8 mouse cellular contexts compared by ENCODE assay signal in the genomic region with DNA sequence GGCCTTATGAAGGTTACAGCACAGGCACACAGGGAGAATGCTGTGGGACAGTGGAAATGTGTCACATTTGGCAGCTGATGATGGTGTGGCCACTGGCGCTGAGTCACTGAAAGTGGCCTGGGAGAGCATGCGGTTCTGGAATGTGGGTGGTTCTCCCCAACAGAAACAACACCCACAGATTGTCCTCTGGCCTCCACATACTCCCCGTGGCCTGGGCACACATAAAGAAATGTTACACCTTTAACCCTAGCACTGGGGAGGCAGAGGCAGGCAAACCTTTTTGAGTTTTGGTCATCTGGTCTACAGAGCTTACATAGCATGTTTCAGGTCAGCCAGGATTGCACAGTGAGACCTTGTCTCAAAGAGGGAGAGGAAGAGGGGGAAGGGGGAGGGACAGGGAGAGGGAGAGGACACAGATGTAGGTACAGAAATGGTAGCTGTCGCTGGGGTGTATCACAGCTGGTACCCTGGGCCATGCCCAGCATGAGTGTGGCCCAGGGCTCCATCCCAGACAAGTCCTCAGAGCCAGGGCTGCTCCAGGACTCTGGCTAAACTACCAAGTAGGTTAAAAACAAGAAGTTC.
DNase-seq lines count a peak whose midpoint lies in the region; ATAC-seq and TF ChIP-seq lines count a peak whose summit lies in the region.

No protein-coding gene starts in this region.

- DNase-seq in 3T3-L1 (ENCODE audit: low read depth, low spot score), result peak; percentile 85
- peak; percentile 81 for DNase-seq in adrenal gland, adult 8-10 months
- DNase-seq in heart, adult 18-20 months, result peak; percentile 72 to 84
- peak; percentile 57 for DNase-seq in kidney, adult 2 months
- DNase-seq in layer of hippocampus, postnatal 25 days (ENCODE audit: extremely low spot score in 1 of 2, low spot score in 1 of 2), result no peak

- ATAC-seq in midbrain, embryonic 16.5 days, result peak; percentile 52
- no peak; the same call in 1 of the 2 replicates for ATAC-seq in frontal cortex, adult (ENCODE audit: low TSS enrichment)
- ATAC-seq in erythroblast, adult 5-6 weeks (replicated peaks; ENCODE audit: low FRiP score, poor library complexity, severe bottlenecking), result no peak

- H3K4me3 ChIP-seq in kidney, adult 2 months (ENCODE audit: insufficient read depth, low read depth, low read length), result no peak overlapping the region
- H3K4me3 ChIP-seq in midbrain, embryonic 16.5 days (ENCODE audit: low read depth, low read length), result no peak overlapping the region

- TF ChIP-seq CTCF in kidney, adult 2 months (conservative IDR thresholded peaks at IDR 0.05; ENCODE audit: insufficient read depth, insufficient read length, low read depth, low read length), result no peak

- H3K4me1 ChIP-seq in kidney, adult 2 months (ENCODE audit: control insufficient read depth, insufficient read depth, low read length), result peaks cover 18% of the 10 kb centered on the region
- H3K4me1 ChIP-seq in midbrain, embryonic 16.5 days (ENCODE audit: control insufficient read depth, insufficient read depth, low read length), result peaks cover 13% of the 10 kb centered on the region

- peak overlapping the region; percentile 36; the same call in 1 of the 2 replicates for H3K4me2 ChIP-seq in midbrain, embryonic 16.5 days (ENCODE audit: low read length)

- peak overlapping the region; percentile 52; the same call in 1 of the 2 replicates for H3K9ac ChIP-seq in midbrain, embryonic 16.5 days (ENCODE audit: low read depth, low read length)

- H3K27ac ChIP-seq in kidney, adult 2 months (ENCODE audit: insufficient read depth, low read depth, low read length), result peak overlapping the region; percentile 51
- H3K27ac ChIP-seq in midbrain, embryonic 16.5 days (ENCODE audit: low read length), result peak overlapping the region; percentile 86

- H3K27me3 ChIP-seq in kidney, adult 2 months (replicated peaks; ENCODE audit: control insufficient read depth, insufficient read depth, low read length), result no peaks in the 10 kb centered on the region
- H3K27me3 ChIP-seq in midbrain, embryonic 16.5 days (ENCODE audit: control insufficient read depth, insufficient read depth, low read depth, low read length), result no peaks in the 10 kb centered on the region

- 40% methylated on average over 4 of the region's 4 CpGs for WGBS in kidney, adult 2 months
- WGBS in midbrain, embryonic 16.5 days, result 43% methylated on average over 4 of the region's 4 CpGs

- no peak for TF ChIP-seq POLR2A in kidney, adult 2 months (IDR thresholded peaks at IDR 0.05; ENCODE audit: low read depth, low read length)

- no peaks in the 10 kb centered on the region for H3K36me3 ChIP-seq in kidney, adult 2 months (ENCODE audit: control insufficient read depth, insufficient read depth, low read length)
- no peaks in the 10 kb centered on the region for H3K36me3 ChIP-seq in midbrain, embryonic 16.5 days (ENCODE audit: control insufficient read depth, insufficient read depth, low read length)

- no peaks in the 10 kb centered on the region for H3K9me3 ChIP-seq in midbrain, embryonic 16.5 days (replicated peaks; ENCODE audit: control insufficient read depth, low read length, poor library complexity, severe bottlenecking)

Comparison
In these comparisons a context has a peak if more than half of its experiments do, and no peak if none do; other contexts are left out.
1. DNase-seq: peak in 3T3-L1 (single experiment), adrenal gland, adult 8-10 months (single experiment), heart, adult 18-20 months (2 of 2) and kidney, adult 2 months (single experiment); none in layer of hippocampus, postnatal 25 days (0 of 2).